Mouse (Mus musculus): ENCODE results near the gene Iqschfp.
"Not testable (repeated sequence)": the region's sequence is repeated elsewhere in the genome, so short reads cannot be mapped to it uniquely, and the experiment has no call there.

Gene Iqschfp

GRCm38 (mm10) chr3:68077406-68077805 lies 185.4 kb downstream of the Iqschfp start:
- no peak for DNase-seq

DNA sequence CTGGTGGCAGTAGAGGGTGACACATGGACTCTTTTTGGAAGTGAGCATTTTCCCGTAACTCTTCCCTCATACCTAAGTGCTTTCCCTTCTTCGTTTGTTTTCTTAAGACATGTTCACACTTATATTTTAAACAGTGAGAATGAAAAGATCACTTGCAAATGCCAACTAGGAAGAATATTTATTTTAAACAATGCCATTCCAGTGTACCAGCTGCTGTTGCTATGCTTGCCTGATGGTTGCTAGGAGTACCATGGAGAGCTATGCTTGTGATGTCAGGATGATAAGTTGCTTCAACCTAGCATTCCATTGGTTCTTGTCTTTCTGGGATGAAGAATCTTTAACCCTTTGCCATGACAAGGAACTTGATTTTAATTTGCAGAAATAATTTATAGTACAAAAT lies 193.0 kb downstream of the Iqschfp start:
- DNase-seq: no peak

- no peak for DNase-seq
Measured at GRCm38 (mm10) chr3:68092108-68092507, 200.1 kb downstream of the Iqschfp start.

- DNase-seq: no peak
Measured at GRCm38 (mm10) chr3:68096724-68097431, 204.8 kb downstream of the Iqschfp start.

DNA sequence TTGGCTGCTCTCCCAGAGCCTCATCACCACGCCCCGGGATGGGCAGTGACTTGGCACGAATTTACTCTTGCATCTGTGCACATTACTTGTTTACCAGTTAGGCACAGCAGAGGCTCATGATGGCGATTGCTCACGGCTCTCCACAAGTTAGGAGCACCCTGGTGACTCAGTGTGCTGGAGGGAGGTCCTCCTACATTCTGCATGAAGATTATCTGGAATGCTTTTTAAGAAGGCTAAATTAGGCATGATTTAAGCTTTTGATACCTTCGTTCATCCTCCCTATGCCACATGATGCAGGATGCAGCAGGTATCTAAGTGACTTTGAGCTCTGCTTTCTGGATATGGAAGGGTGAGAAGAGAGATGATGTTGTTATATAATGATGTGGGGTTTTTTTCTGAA lies 207.5 kb downstream of the Iqschfp start:
- DNase-seq: not testable (repeated sequence)

DNA sequence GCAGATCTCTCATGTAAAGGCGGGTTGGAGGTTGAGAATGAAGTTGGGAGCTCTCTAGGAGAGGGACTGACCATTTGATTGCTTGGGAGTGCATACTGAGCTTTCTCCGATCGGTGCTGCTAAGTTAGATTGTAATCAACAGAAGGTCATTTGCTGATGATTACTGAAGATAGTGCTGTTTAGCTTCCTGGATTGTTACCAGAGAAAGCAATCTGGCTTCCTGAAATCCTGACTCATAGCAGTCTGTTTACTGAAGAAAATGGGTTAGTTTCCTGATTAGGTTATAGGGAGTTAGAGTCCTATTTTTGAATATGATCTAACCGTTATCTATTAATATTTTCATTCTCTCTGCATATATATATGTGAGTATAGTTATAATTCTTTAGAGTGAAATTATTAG lies 209.3 kb downstream of the Iqschfp start:
- no peak for DNase-seq

DNA sequence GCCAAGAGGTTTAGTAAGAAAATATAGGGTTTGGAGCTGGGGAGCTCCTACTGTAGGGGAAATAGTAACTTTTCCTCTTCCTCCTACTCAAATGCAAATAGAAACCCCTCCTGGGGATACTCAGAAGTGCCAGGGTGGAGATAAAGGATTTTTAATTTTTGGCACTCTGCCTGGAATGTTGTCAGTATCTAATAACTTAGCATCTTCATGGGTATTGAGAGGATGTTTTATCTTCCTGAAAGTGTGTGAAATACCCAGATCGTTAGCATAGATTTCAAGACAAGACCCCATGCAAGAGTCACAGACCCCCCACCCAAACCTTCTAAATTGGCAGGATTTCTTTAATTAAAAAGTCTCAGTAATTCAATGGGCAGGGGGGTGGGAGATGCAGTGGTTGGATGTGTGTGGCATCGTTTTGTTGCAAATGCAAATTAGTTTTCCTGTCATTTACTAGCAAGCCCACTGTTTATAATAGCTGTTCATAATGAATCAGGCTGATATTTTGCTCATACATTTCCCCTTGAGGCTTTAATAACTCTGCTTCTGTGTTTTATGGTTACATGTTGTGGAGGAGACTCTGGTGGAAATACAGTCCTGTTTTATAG lies 213.2 kb downstream of the Iqschfp start:
- DNase-seq: no peak

GRCm38 (mm10) chr3:68121338-68121737 lies 229.3 kb downstream of the Iqschfp start:
- DNase-seq: peak; percentile 2 to 3

DNA sequence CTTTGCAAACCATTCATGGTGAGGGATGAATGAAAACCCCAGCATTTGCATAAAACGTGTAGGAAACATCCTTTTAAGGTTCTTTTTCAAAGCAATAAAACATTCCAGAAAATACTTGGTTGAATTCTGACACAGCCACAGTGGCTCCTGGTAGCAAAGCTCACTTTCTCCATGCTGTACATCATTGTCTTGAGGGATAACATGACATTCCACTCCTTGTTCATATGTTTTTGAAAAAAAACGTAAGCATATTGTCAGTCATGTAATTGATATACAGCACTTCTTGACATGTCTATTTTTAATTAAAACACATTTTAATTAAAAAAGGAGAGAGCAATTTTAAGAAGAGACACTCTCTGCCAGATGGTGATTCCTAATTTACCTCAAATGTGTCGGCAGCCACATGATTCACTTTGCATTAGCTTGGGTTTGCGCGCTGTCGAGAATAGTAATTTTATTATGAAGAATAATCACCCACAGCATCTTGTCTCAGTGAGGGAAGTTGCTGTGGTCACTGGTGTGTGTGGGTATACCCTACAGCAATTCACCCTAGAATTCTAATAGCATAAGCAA lies 234.3 kb downstream of the Iqschfp start:
- no peak for DNase-seq

DNA sequence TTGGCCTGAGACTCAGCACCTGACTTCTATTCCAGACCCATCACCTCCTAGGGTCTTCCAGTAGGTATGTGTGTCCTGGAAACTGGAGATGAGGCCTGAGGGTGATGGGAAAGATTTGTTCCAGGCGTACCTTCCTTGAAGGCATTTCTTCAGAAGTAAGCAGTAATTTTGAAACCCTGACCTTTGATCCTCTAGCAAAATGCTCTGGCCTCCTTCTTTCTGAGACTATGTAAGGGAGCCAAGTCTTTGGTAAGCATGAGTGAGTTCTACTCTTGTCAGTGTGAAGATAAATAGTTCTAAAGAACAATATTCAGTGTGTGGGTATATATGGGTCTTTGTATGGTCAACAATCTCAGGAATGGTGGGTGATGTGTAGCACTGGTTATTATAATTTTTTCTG lies 238.4 kb downstream of the Iqschfp start:
- no peak for DNase-seq

DNA sequence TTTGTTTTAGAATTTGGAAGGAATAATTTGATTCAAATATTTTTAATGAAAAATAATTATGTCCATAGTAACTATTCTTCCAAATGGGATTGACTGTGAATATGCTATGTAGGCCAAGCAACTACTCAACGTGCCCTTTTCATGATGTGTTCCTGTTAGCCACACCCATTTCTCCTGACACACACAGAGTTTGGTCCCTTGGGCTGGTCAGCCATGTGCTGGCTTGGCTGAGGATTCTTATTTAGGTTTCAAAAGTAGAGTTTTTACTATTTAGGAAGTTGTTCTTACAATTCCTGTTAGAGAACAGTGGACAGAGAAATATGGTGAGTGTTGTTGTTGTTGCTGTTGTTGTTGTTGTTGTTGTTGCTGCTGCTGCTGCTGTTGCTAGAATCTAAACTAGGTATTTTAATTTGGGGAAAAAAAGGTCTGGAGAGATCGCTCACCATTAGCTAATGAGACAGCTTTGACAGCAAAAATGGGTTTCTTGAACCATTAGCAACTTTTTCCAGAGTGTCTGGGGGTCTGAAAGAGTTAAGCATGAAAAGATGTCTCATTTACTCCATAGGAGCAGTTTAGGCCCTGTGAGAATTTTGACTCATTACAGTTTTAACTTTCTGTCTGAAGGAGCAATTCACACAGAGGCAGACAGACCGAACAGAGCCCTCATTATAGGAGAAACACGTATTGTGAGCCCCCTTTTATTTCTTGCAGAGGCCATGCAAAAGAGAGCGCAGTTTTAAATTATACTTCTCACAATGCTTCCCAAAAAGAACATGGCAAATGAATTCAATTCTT lies 247.0 kb downstream of the Iqschfp start:
- no peak for DNase-seq

DNA sequence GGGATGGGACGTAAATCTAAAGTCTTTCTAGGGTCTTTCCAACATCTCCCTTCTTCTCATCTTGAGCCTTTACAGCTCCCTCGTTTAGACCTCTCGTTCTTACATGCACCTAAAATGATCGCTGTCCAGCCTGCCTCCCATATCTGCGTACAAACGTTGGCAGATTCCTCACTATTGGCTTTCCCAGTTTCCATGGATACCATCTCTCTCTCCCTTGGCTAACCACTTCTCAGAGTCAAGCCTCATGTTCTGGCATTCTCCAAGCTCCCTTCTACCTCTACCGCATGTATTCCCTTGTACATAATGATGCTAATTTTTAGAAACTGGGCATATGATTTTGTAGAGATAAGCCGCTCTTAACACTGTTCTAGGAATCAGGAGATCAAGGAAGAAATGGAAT lies 258.7 kb downstream of the Iqschfp start:
- DNase-seq: no peak

- no peak for DNase-seq
Measured at GRCm38 (mm10) chr3:68160175-68160574, 268.1 kb downstream of the Iqschfp start.

DNA sequence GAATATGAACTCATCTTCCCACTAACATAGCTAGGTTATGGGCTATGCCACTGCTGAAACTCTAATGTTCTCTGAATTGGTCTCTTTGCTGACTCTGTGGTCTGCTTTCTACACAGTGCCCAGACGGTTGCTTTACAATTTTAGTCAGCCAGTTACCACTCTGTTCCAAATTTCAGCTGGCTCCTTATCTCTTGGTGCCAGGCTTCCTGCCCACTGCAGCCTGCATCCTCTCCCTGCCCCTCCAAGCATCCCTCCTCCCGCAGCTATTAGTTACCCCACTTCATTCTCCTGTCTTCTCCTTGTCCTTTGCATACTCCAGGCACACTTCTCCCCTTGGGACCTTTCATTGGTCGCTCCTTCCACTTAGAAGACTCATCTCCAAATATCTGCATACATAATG lies 268.7 kb downstream of the Iqschfp start:
- DNase-seq: no peak

- no peak for DNase-seq
Measured at GRCm38 (mm10) chr3:68178248-68178647, 286.2 kb downstream of the Iqschfp start.

GRCm38 (mm10) chr3:68187471-68187870 lies 295.4 kb downstream of the Iqschfp start:
- peak; percentile 38 to 51 for DNase-seq

DNA sequence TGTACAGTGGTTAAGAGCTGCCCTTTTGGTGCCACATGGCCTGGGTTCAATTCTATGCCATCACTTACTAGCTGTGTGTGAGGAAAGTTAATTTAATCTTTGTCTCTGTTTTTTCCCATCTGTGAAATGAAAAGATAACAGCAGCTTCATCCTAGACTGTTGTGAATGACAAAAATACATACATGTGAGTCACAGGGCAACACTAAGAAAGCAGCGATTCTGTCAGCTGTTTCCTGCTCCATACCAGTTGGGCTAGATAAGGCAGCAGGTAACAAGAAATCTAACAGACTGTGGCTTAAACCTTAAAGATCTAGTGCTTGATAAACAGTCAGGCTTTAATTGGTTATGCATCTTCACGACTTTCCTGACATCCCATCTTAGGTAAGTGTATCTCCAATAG lies 297.1 kb downstream of the Iqschfp start:
- no peak for DNase-seq

DNA sequence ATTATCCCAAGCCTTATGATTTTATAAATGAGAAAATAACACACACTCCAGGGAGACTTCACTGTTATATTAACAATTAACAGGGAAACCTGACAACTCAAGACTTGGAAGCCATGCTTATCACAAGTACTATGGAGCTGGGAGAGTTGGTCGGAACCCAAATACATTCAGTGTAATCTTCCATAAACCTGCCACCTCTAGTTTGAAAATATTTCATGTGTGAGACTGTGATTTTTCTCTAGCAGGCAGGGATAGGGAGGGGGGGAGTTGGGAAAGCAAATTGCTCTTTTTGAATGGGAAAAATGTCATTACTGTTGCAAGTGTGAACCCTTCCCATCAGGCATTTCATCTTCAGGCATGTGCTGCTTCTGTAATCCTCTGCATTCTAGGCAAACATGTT lies 304.9 kb downstream of the Iqschfp start:
- no peak for DNase-seq

GRCm38 (mm10) chr3:68201214-68201613 lies 309.2 kb downstream of the Iqschfp start:
- no peak for DNase-seq

GRCm38 (mm10) chr3:68202162-68202902 lies 310.3 kb downstream of the Iqschfp start:
- DNase-seq: no peak

GRCm38 (mm10) chr3:68203934-68204467 lies 312.0 kb downstream of the Iqschfp start:
- DNase-seq: no peak

DNA sequence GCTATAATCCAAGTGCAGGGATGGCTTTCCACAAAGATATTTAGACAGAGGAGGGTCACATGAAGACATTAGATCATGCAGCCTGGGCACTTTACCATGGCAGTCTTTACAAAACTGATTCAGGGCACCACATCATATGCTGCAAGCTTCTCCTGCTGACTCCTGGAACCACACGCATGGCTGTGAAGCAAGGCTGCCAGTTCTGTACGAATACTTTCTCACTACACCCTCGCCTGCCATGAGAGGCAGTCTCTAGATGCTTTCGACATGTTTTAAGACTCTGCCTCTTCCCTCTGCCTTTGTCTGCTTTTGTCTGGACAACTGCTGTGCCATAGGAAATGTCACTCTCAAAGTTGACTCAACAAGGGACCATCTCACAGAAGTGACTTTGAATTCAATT lies 318.4 kb downstream of the Iqschfp start:
- no peak for DNase-seq

DNA sequence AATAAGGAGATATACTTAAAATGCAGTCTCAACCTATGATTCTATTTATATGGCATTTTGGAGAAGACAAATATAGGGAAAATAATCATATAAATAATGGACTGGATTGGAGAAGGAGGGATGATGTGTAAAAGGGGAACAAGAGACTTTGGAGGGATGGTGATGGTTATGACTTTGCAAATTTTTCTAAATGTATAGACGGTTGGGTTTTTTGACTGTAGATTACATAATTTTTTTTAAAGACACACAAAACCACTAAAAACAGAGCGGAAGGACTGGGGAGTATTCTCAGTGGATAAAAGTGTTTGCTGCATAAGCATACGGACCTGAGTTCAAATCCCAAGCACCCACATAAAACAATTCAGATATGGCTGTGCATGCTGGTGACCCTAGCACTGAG lies 329.4 kb downstream of the Iqschfp start:
- DNase-seq: no peak
